Mouse (Mus musculus) MEL (cell line): ENCODE measurements around the gene Tff3. TPM values are rescaled to one million over a fixed set of nuclear protein-coding genes. Genes with fewer than 3 reads are reported as not detected.

ENCODE experiments used
- DNase-seq: peaks from one replicate; pipeline ENCODE4 v3.0.0; 2011; ENCODE audit warnings: low read depth, low spot score
- H3K27ac ChIP-seq: 2 replicates; pipeline ENCODE4 v1.5.1; 2012; ENCODE audit warnings: low read depth, mild to moderate bottlenecking, control low read depth, low read length, moderate library complexity; ENCODE audit not compliant: control insufficient read depth
- H3K27me3 ChIP-seq, 2 experiments: fragments of 150-350 bp in 1 of 2; sonication (generic) in 1 of 2; 2 replicates each; pipeline ENCODE4 v1.6.1; 2012; ENCODE audit warnings: low read length in 2 of 2, mild to moderate bottlenecking in 2 of 2, improper control_type of control experiment in 1 of 2, moderate library complexity in 1 of 2; ENCODE audit not compliant: insufficient read depth in 2 of 2, control insufficient read depth in 1 of 2
- H3K36me3 ChIP-seq, 2 experiments: 2 replicates each; pipeline ENCODE4 v1.6.1; 2012 to 2014; ENCODE audit warnings: low read length in 2 of 2, improper control_type of control experiment in 1 of 2, inconsistent platforms in 1 of 2, mild to moderate bottlenecking in 1 of 2; ENCODE audit not compliant: insufficient read depth in 2 of 2, control insufficient read depth in 1 of 2
- H3K4me1 ChIP-seq, 2 experiments: fragments of 150-350 bp in 1 of 2; sonication (generic) in 1 of 2; 2 replicates each; pipeline ENCODE4 v1.6.1; 2012; ENCODE audit warnings: low read length in 2 of 2, improper control_type of control experiment in 1 of 2, mild to moderate bottlenecking in 1 of 2; ENCODE audit not compliant: insufficient read depth in 2 of 2, control insufficient read depth in 1 of 2
- H3K4me3 ChIP-seq, 2 experiments: fragments of 150-350 bp in 1 of 2; sonication (generic) in 1 of 2; 2 replicates each; pipeline ENCODE4 v1.5.1; 2012; ENCODE audit warnings: low read depth in 2 of 2, low read length in 2 of 2, mild to moderate bottlenecking in 2 of 2, moderate library complexity in 2 of 2, control low read depth in 1 of 2, improper control_type of control experiment in 1 of 2; ENCODE audit not compliant: control insufficient read depth in 1 of 2, insufficient read depth in 1 of 2
- H3K79me2 ChIP-seq: 2 replicates; pipeline ENCODE4 v1.6.1; 2012; ENCODE audit warnings: mild to moderate bottlenecking, low read length, moderate library complexity; ENCODE audit not compliant: control insufficient read depth, poor library complexity, insufficient read depth
- H3K9ac ChIP-seq: 2 replicates; pipeline ENCODE4 v1.6.1; 2012; ENCODE audit warnings: low read depth, mild to moderate bottlenecking, control low read depth, low read length, moderate library complexity; ENCODE audit not compliant: control insufficient read depth, poor library complexity, severe bottlenecking
- H3K9me3 ChIP-seq: fragments of 150-350 bp; sonication (generic); replicated peaks from 2 replicates; pipeline ENCODE4 v1.6.1; 2012; ENCODE audit warnings: mild to moderate bottlenecking, low read length, improper control_type of control experiment, moderate library complexity; ENCODE audit not compliant: insufficient read depth
- CHD2 ChIP-seq: IDR thresholded peaks from 2 replicates; pipeline ENCODE4 v1.6.1; 2011; ENCODE audit warnings: low read length, improper control_type of control experiment
- CTCF ChIP-seq, 3 experiments: IDR thresholded peaks in 2 of 3; conservative IDR thresholded peaks in 1 of 3; 2 replicates each; pipeline ENCODE4 v1.5.1; 2011 to 2012; ENCODE audit warnings: low read length in 3 of 3, low read depth in 2 of 3, mild to moderate bottlenecking in 2 of 3, improper control_type of control experiment in 1 of 3, inconsistent platforms in 1 of 3, mixed read lengths in 1 of 3, moderate library complexity in 1 of 3; ENCODE audit not compliant: control insufficient read depth in 1 of 3, insufficient read depth in 1 of 3, poor library complexity in 1 of 3, severe bottlenecking in 1 of 3
- E2F4 ChIP-seq: IDR thresholded peaks from 2 replicates; pipeline ENCODE4 v1.6.1; 2011; ENCODE audit warnings: low read depth, low read length, improper control_type of control experiment, borderline replicate concordance
- ELF1 ChIP-seq: IDR thresholded peaks from 2 replicates; pipeline ENCODE4 v1.6.1; 2014; ENCODE audit warnings: low read depth, mild to moderate bottlenecking, inconsistent platforms, low read length, improper control_type of control experiment, moderate library complexity
- EP300 ChIP-seq, 2 experiments: IDR thresholded peaks; 2 replicates each; pipeline ENCODE4 v1.6.1; 2011; ENCODE audit warnings: improper control_type of control experiment in 2 of 2, low read length in 2 of 2, low read depth in 1 of 2, mild to moderate bottlenecking in 1 of 2
- ETS1 ChIP-seq: IDR thresholded peaks from 2 replicates; pipeline ENCODE4 v1.6.1; 2012; ENCODE audit warnings: low read depth, mild to moderate bottlenecking, inconsistent platforms, low read length, improper control_type of control experiment, moderate library complexity
- GATA1 ChIP-seq: IDR thresholded peaks from 2 replicates; pipeline ENCODE4 v1.6.1; 2011; ENCODE audit warnings: low read depth, low read length, improper control_type of control experiment
- JUND ChIP-seq: IDR thresholded peaks from 2 replicates; pipeline ENCODE4 v1.6.1; 2011; ENCODE audit warnings: low read depth, mild to moderate bottlenecking, improper control_type of control experiment, low read length
- MAX ChIP-seq: IDR thresholded peaks from 2 replicates; pipeline ENCODE4 v1.6.1; 2011; ENCODE audit warnings: low read length, improper control_type of control experiment
- MXI1 ChIP-seq: IDR thresholded peaks from 2 replicates; pipeline ENCODE4 v1.6.1; 2011; ENCODE audit warnings: mild to moderate bottlenecking, low read depth, low read length, improper control_type of control experiment
- MYB ChIP-seq: IDR thresholded peaks from 2 replicates; pipeline ENCODE4 v1.6.1; 2011; ENCODE audit warnings: mild to moderate bottlenecking, low read depth, low read length, improper control_type of control experiment
- MYC ChIP-seq: IDR thresholded peaks from 2 replicates; pipeline ENCODE4 v1.6.1; 2011; ENCODE audit warnings: low read depth, mild to moderate bottlenecking, low read length, improper control_type of control experiment, moderate library complexity
- NELFE ChIP-seq: IDR thresholded peaks from 2 replicates; pipeline ENCODE4 v1.6.1; 2011; ENCODE audit warnings: low read depth, low read length, improper control_type of control experiment
- POLR2A ChIP-seq, 2 experiments: IDR thresholded peaks; 2 replicates each; pipeline ENCODE4 v1.6.1; 2011 to 2012; ENCODE audit warnings: low read length in 2 of 2, mild to moderate bottlenecking in 2 of 2, control low read depth in 1 of 2, improper control_type of control experiment in 1 of 2, low read depth in 1 of 2, moderate library complexity in 1 of 2; ENCODE audit not compliant: control insufficient read depth in 1 of 2, insufficient read depth in 1 of 2, poor library complexity in 1 of 2
- POLR2AphosphoS5 ChIP-seq: IDR thresholded peaks from 2 replicates; pipeline ENCODE4 v1.6.1; 2012; ENCODE audit warnings: low read depth, borderline replicate concordance, mild to moderate bottlenecking, inconsistent platforms, low read length, moderate library complexity, mixed read lengths
- RAD21 ChIP-seq: IDR thresholded peaks from 2 replicates; pipeline ENCODE4 v1.6.1; 2011; ENCODE audit warnings: mild to moderate bottlenecking, low read depth, low read length, improper control_type of control experiment
- RCOR1 ChIP-seq: IDR thresholded peaks from 2 replicates; pipeline ENCODE4 v1.6.1; 2012; ENCODE audit warnings: low read depth, mild to moderate bottlenecking, inconsistent platforms, low read length, improper control_type of control experiment
- SIN3A ChIP-seq: IDR thresholded peaks from 2 replicates; pipeline ENCODE4 v1.6.1; 2012; ENCODE audit warnings: low read length, improper control_type of control experiment, inconsistent platforms
- SMC3 ChIP-seq: IDR thresholded peaks from 2 replicates; pipeline ENCODE4 v1.6.1; 2011; ENCODE audit warnings: low read depth, low read length, improper control_type of control experiment
- TAL1 ChIP-seq: IDR thresholded peaks from 2 replicates; pipeline ENCODE4 v1.6.1; 2012; ENCODE audit warnings: mild to moderate bottlenecking, inconsistent platforms, low read length, moderate library complexity, mixed read lengths
- TBP ChIP-seq: IDR thresholded peaks from 2 replicates; pipeline ENCODE4 v1.8.0; 2011; ENCODE audit warnings: low read depth, low read length, improper control_type of control experiment
- TCF12 ChIP-seq: IDR thresholded peaks from 2 replicates; pipeline ENCODE4 v1.6.1; 2014; ENCODE audit warnings: low read depth, mild to moderate bottlenecking, inconsistent platforms, low read length, improper control_type of control experiment, moderate library complexity
- USF1 ChIP-seq: IDR thresholded peaks from 2 replicates; pipeline ENCODE4 v1.6.1; 2014; ENCODE audit warnings: low read depth, mild to moderate bottlenecking, inconsistent platforms, low read length, improper control_type of control experiment, moderate library complexity
- ZC3H11A ChIP-seq: IDR thresholded peaks from 2 replicates; pipeline ENCODE4 v1.6.1; 2012; ENCODE audit warnings: low read depth, mild to moderate bottlenecking, inconsistent platforms, low read length, improper control_type of control experiment
- ZMIZ1 ChIP-seq: IDR thresholded peaks from 2 replicates; pipeline ENCODE4 v1.6.1; 2012; ENCODE audit warnings: low read depth, mild to moderate bottlenecking, inconsistent platforms, low read length, improper control_type of control experiment, moderate library complexity
- ZNF384 ChIP-seq: IDR thresholded peaks from 2 replicates; pipeline ENCODE4 v1.6.1; 2012; ENCODE audit warnings: low read depth, mild to moderate bottlenecking, inconsistent platforms, low read length, improper control_type of control experiment
- polyA plus RNA-seq, 2 experiments: library from polyadenylated mRNA; stranded (reverse) in 1 of 2; unstranded in 1 of 2; fragments of >175 nt in 1 of 2; fragments of >200 nt in 1 of 2; gene quantifications; 2 replicates each; pipeline versions ENCODE4 v1.2.1 to v1.2.4; 2012; ENCODE audit warnings: low replicate concordance in 2 of 2, low read depth in 1 of 2; ENCODE audit not compliant: insufficient read length in 2 of 2, insufficient read depth in 1 of 2, missing spikeins in 1 of 2
- total RNA-seq: library from RNA; depleted of rRNA; stranded (reverse); fragments of 300-350 nt; gene quantifications from 2 replicates; pipeline ENCODE4 v1.2.3, GENCODE M21; 2012

Gene Tff3
- total and polyA plus RNA-seq, 3 experiments, result not detected

DNA sequence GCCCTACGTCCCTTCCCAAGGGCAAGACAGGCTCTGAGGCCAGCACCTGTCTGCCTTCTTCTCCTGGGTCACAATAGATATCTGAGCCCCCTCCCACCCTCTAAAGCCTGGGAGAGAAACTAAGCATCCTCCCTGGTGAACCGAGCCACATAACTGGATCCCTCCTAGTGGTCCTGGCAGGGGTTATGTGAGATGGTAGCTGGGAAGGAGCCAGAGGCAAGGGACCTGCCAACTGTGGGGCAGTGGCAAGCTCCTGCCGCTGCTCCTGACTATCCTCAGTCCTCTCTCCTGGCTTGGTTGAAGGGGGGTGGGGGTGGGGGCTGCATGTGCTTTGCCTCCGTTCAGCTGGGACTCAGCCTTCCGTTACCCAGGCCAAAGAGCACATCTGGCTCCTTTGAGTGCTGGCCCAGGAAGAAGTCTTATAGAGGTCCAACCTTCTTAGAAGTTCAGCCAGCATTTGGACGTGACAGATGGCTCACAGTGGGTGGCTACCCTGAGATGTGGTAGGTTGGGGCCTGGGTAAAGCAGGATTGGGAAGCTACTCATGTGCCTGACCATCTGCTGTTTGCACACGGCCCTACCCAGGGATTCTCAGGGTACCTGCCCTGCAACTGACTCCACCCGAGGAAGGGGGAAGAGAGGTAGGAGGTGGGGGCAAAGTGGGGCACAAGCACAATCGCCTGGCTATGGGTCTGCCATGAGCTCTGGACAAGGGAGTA lies 3.7 kb downstream of the Tff3 start:
- peaks cover 3 to 4% of the 10 kb centered on the region in 2 experiments; a peak in 3 of 4 replicates for H3K27me3 ChIP-seq
- TF ChIP-seq JUND (no peak), POLR2A (IDR thresholded peaks at IDR 0.05; ENCODE audit: control insufficient read depth in 1 of 2, insufficient read depth in 1 of 2, low read depth in 1 of 2, low read length in 2 of 2, poor library complexity in 1 of 2) (no peak), ELF1 (no peak), RAD21 (no peak), TBP (no peak), MYB (no peak), ZMIZ1 (no peak), TAL1 (no peak), MYC (no peak), MXI1 (no peak), ETS1 (no peak), ZC3H11A (no peak), GATA1 (no peak), CHD2 (no peak), E2F4 (no peak), RCOR1 (no peak), MAX (no peak), NELFE (no peak), SMC3 (no peak)
- TF ChIP-seq, all 39 proteins: peak for 0
- DNase-seq, result no peak
- Histone ChIP-seq H3K9ac (no peak overlapping the region), H3K79me2 (no peaks in the 10 kb centered on the region), H3K4me1 (no peaks in the 10 kb centered on the region), H3K9me3 (no peaks in the 10 kb centered on the region), H3K27ac (no peak overlapping the region), H3K4me3 (no peak overlapping the region), H3K36me3 (no peaks in the 10 kb centered on the region)

DNA sequence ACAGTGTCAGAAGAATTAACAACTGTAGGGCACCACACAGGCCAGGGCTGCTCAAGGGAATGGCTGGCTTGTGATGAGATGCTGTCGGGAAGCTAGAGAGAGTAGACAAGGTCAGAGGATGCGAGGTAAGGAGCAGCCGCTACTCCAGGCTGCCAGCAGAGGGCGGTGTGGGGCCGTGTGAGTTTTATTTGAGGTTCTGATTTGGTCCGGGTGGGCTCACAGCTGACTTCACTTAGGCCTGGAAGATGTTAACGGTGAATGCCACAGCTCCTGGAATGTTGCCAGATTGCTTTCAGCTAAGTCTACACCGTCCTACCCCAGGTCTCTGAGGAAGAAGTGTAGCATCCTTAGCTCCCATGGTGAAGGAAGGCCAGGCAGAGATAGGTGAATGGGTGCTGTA lies 7.5 kb downstream of the Tff3 start:
- Histone ChIP-seq H3K4me1 (no peaks in the 10 kb centered on the region), H3K4me3 (no peak overlapping the region), H3K27ac (no peak overlapping the region), H3K27me3 (no peaks in the 10 kb centered on the region; a peak in 1 of 4 replicates)
- TF ChIP-seq ZC3H11A (peak; percentile 81), CHD2 (no peak), POLR2AphosphoS5 (no peak), CTCF (IDR thresholded peaks at IDR 0.05 in 2 of 3, conservative IDR thresholded peaks at IDR 0.05 in 1 of 3; ENCODE audit: control insufficient read depth in 1 of 3, insufficient read depth in 1 of 3, low read depth in 2 of 3, low read length in 3 of 3, poor library complexity in 1 of 3, severe bottlenecking in 1 of 3) (peak; percentile 92 to 96 (median 92)), E2F4 (no peak), ZNF384 (no peak), SIN3A (no peak), USF1 (no peak), SMC3 (peak; percentile 88), ELF1 (no peak), TCF12 (no peak), RAD21 (peak; percentile 84), EP300 (IDR thresholded peaks at IDR 0.05; ENCODE audit: low read depth in 1 of 2, low read length in 2 of 2) (no peak)
- TF ChIP-seq, all 39 proteins: peak for 4
- no peaks in the 10 kb centered on the region for H3K36me3 ChIP-seq
- no peak overlapping the region for H3K9ac ChIP-seq
- H3K79me2 ChIP-seq, result no peaks in the 10 kb centered on the region
- H3K9me3 ChIP-seq, result no peaks in the 10 kb centered on the region
- peak; percentile 69 for DNase-seq
